Mouse (Mus musculus) megakaryocyte-erythroid progenitor cell, adult 5-6 weeks (primary cell): Measurements from ENCODE around the gene H2al2a. TPM values are rescaled to one million over a fixed set of nuclear protein-coding genes. Genes with fewer than 3 reads are reported as not detected.
"Not testable (repeated sequence)": the region's sequence is repeated elsewhere in the genome, so short reads cannot be mapped to it uniquely, and the experiment has no call there.

Experiments used
- ATAC-seq: replicated peaks from 2 replicates; pipeline ENCODE4 v1.8.0; 2016; ENCODE audit warnings: mild to moderate bottlenecking, inconsistent platforms; ENCODE audit not compliant: severe bottlenecking, poor library complexity, low FRiP score, low TSS enrichment
- total RNA-seq, 2 experiments: library from RNA; stranded (forward) in 1 of 2; stranded (reverse) in 1 of 2; fragments of 200-1000, 215-1000 nt in 1 of 2; fragments of >200 nt in 1 of 2; fragmentation: Nextera tagmentation in 1 of 2; gene quantifications; 2 replicates each; pipeline ENCODE4 v1.2.3; 2014 to 2017

H2al2a gene
- total RNA-seq, 2 experiments from 2014 or later: not detected

DNA sequence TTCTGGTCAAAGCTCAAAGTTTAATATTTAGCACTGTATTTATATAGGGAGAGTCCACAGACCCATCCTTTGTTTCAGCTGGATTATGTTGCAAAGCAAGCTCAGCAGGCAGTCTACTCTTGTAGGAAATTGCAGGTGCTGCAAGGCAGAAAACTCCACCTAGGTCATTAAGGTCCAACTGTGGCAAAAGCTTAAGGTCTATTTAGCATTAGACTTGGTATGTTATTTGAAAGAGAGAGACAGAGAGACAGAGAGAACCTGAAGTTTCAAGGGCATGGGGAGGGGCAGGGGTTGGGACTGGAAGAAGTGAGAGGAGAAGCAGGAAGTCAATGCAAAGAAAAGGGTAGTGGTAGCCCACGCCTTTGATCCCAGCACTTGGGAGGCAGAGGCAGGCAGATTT, 14.0 kb downstream of the H2al2a start:
- no peak for ATAC-seq

DNA sequence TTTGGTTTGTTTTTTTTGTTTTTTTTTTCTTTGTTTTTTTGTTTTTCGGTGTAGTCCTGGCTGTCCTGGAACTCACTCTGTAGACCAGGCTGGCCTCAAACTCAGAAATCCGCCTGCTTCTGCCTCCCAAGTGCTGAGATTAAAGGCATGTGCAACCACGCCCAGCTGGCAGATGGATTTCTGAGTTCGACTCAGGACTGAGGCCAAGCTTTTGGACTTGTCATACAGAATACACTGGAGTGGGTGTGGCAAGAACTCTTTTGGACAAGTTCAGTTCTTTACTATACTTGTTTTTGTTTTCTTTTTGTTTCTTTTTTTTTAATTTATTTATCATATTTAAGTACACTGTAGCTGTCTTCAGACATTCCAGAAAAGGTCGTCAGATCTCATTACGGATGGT, 18.1 kb downstream of the H2al2a start:
- no peak for ATAC-seq

DNA sequence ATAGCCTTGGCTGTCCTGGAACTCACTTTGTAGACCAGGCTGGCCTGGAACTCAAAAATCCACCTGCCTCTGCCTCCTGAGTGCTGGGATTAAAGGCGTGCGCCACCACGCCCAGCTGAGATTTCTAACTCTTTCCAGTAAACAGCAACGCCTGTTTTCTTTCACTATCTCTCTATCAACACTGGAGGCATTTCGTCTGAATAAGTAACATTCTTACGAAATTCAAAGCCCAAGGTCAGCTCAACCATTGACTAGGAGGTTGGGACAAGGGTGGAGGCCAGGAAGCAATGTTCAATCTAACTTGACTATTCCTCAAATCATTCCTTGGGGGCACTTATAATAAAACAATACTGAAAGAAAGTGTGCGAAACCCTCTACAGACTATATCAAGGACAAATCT, 18.5 kb downstream of the H2al2a start:
- ATAC-seq: not testable (repeated sequence)

GRCm38 (mm10) chr2:17977645-17978044, 19.1 kb downstream of the H2al2a start:
- ATAC-seq: not testable (repeated sequence)

- ATAC-seq: no peak
These were observed 21.0 kb downstream of the H2al2a start for GRCm38 (mm10) chr2:17975601-17976327.

- ATAC-seq: no peak
These were observed 22.8 kb downstream of the H2al2a start for GRCm38 (mm10) chr2:17973868-17974440.

DNA sequence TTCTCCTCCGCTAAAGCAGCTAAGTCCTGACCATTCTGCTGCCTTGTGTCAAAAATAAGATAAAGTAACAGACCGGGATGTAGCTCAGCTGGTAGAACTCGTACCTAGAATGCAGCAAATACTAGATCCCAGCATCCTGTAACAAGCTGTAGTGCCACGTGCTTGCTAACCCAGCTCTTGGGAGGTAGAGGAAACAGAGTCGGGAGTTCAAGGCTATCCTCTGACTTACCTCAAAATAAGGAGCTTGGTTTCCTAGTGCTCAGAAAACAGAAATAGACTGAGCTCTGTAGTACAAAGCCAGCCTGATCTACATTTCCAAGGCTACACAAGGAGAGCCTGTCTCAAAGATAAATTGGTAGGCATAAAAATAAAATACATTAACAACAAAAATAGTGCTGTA, 23.5 kb downstream of the H2al2a start:
- no peak for ATAC-seq

DNA sequence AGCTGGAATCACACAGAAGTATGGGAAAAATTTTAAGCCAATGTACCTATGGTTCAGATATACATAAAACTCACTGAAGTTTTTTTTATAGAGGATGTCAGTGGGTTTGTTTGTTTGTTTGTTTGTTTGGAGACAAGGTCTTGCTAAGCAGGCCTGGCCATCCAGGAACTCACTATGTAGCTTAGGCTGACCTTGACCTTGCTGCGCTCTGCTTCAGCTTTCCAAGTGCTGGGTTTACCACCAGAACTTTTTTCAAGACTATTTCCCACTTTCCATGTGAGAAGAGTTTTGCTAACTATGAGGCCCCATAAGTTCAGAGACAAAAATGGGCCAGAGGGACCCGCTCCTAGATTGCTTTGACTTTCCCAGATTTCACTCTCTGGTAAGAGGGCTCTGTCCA, 23.9 kb downstream of the H2al2a start:
- no peak for ATAC-seq

DNA sequence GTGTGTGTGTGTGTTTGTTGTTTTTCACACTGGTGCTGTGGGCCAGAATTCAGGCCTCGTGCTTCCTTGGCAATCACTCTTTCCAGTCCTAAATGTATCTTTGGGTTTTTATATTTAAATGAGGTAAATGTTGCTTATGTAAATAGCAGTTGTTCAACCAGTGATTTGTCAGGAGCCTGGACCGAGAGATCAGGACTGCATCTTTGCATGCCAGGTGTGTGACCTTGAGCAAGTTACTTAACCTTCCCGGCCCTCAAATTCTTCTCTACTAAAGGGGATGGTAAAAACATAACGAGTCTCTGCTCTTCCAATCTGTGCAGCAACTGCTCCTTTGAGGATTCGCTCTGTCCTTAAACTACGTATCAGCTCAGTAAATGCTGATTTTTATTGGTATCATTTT, 25.4 kb downstream of the H2al2a start:
- ATAC-seq: no peak

DNA sequence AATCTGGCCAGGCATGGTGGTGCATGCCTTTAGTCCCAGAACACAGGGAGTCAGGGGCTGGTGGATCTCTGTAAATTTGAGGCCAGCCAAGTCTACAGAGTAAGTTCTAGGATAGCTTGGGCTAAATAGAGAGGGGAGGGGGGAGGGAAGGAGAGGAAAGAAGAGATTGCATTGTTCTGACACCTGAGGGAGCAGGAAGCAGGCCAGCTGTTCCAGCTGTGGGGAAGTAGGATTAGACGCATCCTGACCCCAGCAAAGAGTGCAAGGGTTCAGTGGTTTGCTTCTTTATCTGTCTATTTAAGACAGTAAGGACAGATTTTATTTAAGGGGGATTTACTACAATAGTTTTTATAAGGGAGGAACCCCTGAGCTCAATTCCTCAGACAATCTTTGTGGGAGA, 26.1 kb downstream of the H2al2a start:
- ATAC-seq: no peak

- no peak for ATAC-seq
These were observed 26.6 kb downstream of the H2al2a start for GRCm38 (mm10) chr2:17970187-17970586.

- ATAC-seq: no peak
These were observed 28.2 kb downstream of the H2al2a start for GRCm38 (mm10) chr2:17968571-17968970.

DNA sequence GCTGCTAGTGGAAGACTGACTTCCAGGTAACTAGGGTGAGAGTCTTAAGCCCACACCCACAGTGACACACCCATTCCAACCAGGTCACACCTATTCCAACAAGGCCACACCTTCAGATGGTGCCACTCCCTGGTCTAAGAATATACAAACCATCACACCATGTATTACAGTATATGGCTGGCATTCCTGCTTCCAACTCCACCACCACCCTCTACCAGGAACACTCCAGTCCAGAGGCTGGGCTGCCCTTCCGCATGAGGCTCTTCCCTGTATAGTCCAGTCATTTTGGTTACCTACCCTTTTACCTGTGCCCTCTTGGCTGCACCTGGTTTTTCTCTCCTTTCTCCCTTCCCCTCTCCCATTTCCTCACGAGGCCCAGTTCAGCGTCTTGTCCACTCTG, 28.7 kb downstream of the H2al2a start:
- not testable (repeated sequence) for ATAC-seq

- ATAC-seq: no peak
These were observed 37.3 kb downstream of the H2al2a start for GRCm38 (mm10) chr2:17959501-17959900.

GRCm38 (mm10) chr2:17946875-17947274, 49.9 kb downstream of the H2al2a start:
- no peak for ATAC-seq

Other genes with a start within 250 kb of the H2al2a start
- not detected in 2 replicates for gene A930004D18Rik, start 40.8 kb upstream of the H2al2a start, total RNA-seq (2014; fragmentation: Nextera tagmentation)
- not detected in 2 replicates for gene A930004D18Rik, start 40.8 kb upstream of the H2al2a start, total RNA-seq (2017)
- gene Skida1, start 52.1 kb upstream of the H2al2a start, total RNA-seq (2014; fragmentation: Nextera tagmentation): not detected in 2 replicates
- gene Skida1, start 52.1 kb upstream of the H2al2a start, total RNA-seq (2017): not detected in 2 replicates
- 124 and 133 TPM in 2 replicates for gene Mllt10, start 58.3 kb upstream of the H2al2a start, total RNA-seq (2014; fragmentation: Nextera tagmentation)
- gene Mllt10, start 58.3 kb upstream of the H2al2a start, total RNA-seq (2017): 71.4 and 79.9 TPM in 2 replicates